Mouse (Mus musculus): ENCODE data around the gene Zfp711.

The Zfp711 gene

DNA sequence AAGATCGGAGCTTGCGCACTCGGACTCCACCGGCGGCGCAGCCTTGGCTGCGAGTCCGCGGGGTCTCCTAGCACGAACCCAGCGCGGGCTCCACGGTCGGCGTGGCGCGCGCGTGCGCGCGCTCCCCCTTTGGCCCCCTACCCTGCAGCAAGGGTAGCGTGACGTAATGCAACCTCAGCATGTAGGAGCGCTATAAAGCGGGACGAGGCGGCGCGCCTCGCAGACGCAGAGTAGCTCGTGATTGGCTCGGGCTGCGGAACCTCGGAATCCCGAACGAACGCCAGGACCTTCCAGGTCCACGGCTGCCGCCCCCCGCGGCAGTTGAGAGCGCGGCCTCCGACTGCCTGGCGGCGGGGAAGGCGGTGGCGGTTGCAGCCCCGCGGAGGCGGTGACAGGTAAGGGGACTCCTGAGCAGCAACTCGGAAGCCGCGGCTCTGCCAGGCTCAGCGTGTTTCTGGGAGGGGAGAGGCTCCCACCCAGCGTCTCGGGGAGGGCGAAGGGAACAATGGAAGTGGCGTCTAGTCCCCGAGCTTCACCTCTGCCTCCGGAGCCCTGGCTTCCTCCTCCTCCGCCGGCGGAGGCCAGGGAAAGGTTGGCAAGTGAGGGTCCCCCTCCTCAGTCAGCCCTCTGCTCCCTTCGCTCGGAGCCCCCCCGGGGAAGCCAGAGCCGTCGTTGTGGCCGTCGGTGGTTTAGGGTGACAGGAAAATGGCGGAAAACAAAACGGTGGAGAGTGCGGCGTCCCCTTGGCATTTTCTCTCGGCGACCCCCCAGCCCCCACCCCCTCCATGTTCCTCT lies at the start of gene Zfp711:
Zfp711 (plus strand) TSS at position 16 of the 795 bp plus-strand sequence.
- peak; percentile 94 for ATAC-seq (ENCODE audit: low TSS enrichment)

DNA sequence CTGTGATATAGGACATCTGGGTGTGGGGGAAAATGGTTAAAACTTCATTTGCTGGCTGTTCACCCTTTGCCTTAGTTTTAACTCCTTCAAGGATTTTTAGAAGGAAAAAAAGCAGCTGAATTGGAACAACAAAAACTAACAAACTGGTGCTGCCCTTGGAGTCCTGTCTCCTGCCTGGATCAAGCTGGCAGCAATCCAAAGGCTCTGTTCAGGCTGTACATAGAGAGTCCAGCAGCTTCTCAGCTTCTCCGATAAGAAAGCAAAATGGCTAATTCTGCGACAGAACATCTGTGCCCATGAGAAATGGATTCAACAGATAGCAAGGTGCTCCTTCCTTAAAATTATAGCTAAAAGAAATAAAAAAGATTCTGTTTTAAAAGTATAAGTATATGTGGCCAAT lies 32.6 kb upstream of the Zfp711 start:
- ATAC-seq (ENCODE audit: low TSS enrichment), result no peak

DNA sequence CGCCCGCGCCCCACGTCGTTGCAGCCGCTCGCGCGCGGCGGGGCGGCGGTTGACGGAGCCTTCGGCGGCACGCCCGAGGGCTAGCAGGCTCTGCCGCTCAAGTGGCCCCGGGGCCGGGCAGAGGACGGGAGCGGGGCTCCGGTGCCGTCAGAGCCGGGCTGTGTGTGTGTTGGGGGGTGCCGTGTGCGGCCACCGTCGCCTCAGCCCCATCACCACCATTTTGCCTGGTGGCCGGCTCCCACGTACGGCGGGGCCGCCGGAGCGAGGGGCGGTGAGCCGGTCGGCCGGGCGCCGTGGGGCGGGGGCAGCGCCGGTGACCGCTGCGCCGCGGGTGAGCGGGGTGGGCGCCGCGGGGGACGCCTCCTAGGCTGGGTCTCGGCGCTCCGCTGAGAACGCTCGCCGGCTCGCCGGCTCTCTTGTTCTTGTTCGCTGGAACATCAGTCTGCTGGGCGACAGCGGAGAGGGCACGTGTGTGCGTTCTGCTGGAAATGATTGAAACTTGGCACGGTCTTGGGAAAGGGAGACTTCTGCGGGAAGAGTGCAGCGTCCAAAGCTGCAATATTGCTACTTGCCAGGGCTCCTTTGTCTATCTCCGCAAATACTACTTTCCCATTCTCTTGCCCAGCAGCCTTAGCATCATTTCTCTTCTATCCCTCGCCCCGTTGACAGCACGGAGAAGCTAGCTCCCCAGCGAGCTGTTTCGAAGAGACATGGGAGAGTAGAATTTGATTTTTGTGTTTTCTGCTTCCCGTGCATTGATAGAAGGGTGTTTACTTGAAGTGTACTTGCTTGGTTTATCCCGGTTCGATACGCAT lies 1.2 kb downstream of the Zfp711 start:
- ATAC-seq (ENCODE audit: low TSS enrichment), result peak; percentile 53

DNA sequence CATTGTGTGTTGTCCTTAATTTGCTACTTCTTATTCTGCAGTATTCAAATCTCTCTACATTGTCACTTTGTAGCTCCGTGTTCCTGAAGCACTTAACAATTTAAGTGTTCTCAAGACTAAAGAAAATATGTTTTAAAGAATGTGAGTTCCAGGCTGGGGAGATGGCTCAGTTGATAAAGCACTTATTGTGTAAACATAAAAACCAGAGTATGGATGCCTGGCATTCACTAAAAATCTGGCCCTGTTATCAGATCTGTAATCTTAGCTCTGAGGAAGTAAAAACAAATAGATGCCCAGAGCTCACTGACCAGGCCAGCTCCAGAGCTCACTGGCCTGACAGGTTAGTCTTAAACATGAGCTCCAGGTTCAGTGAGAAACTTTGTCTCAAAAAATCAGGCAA lies 75.2 kb downstream of the Zfp711 start:
- ATAC-seq (ENCODE audit: low TSS enrichment), result no peak

DNA sequence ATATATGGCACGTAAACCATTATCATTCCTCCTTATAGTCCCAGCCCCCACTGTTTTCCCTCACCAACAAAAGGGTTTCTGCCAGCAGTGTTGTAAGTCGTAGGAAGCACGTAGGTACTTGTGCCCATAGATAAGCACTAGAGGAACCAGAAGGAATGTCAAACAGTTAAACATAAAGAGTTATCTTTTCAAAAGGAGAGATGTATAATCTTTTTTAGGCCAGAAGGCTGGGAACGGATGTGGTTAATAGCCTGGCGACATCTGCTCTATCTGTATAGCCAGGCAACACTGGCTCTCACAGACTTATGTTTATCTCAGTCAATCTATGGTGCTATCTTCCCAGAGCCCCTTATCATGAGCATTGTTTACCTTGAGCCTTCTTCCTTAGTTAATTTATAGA lies 80.3 kb downstream of the Zfp711 start:
- ATAC-seq (ENCODE audit: low TSS enrichment), result no peak
